In the genomic region with DNA sequence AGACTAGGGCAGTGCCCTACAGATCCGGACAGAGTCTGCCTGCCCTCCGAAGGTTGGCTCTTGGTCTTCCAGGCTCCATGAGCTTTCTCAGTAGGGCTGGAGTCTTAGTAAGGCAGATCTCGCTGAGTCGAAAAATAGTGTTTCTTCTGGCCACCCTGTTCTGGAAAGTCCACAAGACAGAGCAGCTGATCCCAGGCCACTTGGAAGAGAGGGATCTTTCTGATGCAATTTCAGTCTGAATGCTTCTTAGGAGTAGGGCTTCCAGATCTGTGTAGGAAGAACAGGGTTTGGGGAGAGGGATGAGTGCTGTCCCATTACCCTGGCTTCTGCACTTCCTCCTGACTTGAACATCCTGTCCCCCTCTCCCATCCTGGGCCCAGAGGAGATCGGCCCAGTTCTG, we compare ENCODE assay signal across 10 mouse cellular contexts. TPM values are rescaled to one million over a fixed set of nuclear protein-coding genes. Genes with fewer than 3 reads are reported as not detected.
DNase-seq lines count a peak whose midpoint lies in the region; ATAC-seq and TF ChIP-seq lines count a peak whose summit lies in the region.
"Had no signal": no experiment of that assay in that cellular context is flagged by ENCODE, and none has a peak within 500 bp of the region (broad histone marks: within the 10 kb centered on the region; RNA-seq: fewer than 3 reads in every experiment).

Pdzd7 (minus strand) TSS at position 67 of the 400 bp plus-strand sequence.

- TF ChIP-seq CTCF in bone marrow macrophage, adult 2 months (IDR thresholded peaks at IDR 0.05; ENCODE audit: low read depth, low read length), result no peak

- ATAC-seq in heart, embryonic 13.5 days (ENCODE audit: extremely low read depth, insufficient number of reproducible peaks, low FRiP score, low TSS enrichment), result no peak
- no peak for ATAC-seq in hindbrain, embryonic 11.5 days (ENCODE audit: low FRiP score)
- ATAC-seq in midbrain, embryonic 11.5 days (ENCODE audit: low FRiP score), result no peak
- ATAC-seq in CD4-positive, CD25-positive, alpha-beta regulatory T cell, adult 4 months, result no peak

- no peak for DNase-seq in heart, postnatal 14 days
- DNase-seq in hindbrain, embryonic 11.5 days (ENCODE audit: low spot score), result no peak
- no peak for DNase-seq in midbrain, embryonic 11.5 days (ENCODE audit: low spot score, missing footprints)
- DNase-seq in thymus, postnatal 25 days, result no peak
- DNase-seq in thymus, postnatal 4 days, result no peak

- peak within 1 kb of the TSS; percentile 68 for H3K4me3 ChIP-seq in heart, embryonic 13.5 days
- H3K4me3 ChIP-seq in bone marrow macrophage, adult 2 months (ENCODE audit: insufficient read depth, low read length), result peak within 1 kb of the TSS; percentile 67
- peak within 1 kb of the TSS; percentile 46 for H3K4me3 ChIP-seq in hindbrain, embryonic 11.5 days (ENCODE audit: low read depth, low read length)
- H3K4me3 ChIP-seq in midbrain, embryonic 11.5 days (ENCODE audit: low read depth, low read length), result peak within 1 kb of the TSS; percentile 46

- WGBS in heart, embryonic 13.5 days, result 65% methylated on average over 5 of the region's 5 CpGs
- WGBS in hindbrain, embryonic 11.5 days, result 81% methylated on average over 5 of the region's 5 CpGs
- 86% methylated on average over 5 of the region's 5 CpGs for whole genome bisulfite sequencing in midbrain, embryonic 11.5 days

- peaks cover 16% of the 10 kb centered on the region for H3K36me3 ChIP-seq in heart, embryonic 13.5 days
- H3K36me3 ChIP-seq in hindbrain, embryonic 11.5 days (ENCODE audit: control insufficient read depth, insufficient read depth, low read length), result no peaks in the 10 kb centered on the region
- H3K36me3 ChIP-seq in midbrain, embryonic 11.5 days (ENCODE audit: control insufficient read depth, insufficient read depth, low read length), result no peaks in the 10 kb centered on the region

- H3K9ac ChIP-seq in heart, embryonic 13.5 days, result peak within 1 kb of the TSS; percentile 85
- H3K9ac ChIP-seq in hindbrain, embryonic 11.5 days (ENCODE audit: low read depth, low read length), result no peak within 1 kb of the TSS; the same call in 1 of the 2 replicates
- H3K9ac ChIP-seq in midbrain, embryonic 11.5 days (ENCODE audit: low read length), result peak within 1 kb of the TSS; percentile 73

- H3K27me3 ChIP-seq in heart, embryonic 13.5 days (replicated peaks), result peaks cover 64% of the 10 kb centered on the region
- peaks cover 15% of the 10 kb centered on the region for H3K27me3 ChIP-seq in hindbrain, embryonic 11.5 days (ENCODE audit: control insufficient read depth, insufficient read depth, low read length)
- peaks cover 19% of the 10 kb centered on the region for H3K27me3 ChIP-seq in midbrain, embryonic 11.5 days (ENCODE audit: control insufficient read depth, insufficient read depth, low read length)

- no peak within 1 kb of the TSS for H3K27ac ChIP-seq in heart, embryonic 13.5 days (replicated peaks)
- no peak within 1 kb of the TSS for H3K27ac ChIP-seq in bone marrow macrophage, adult 2 months (ENCODE audit: insufficient read depth, low read depth, low read length)
- no peak within 1 kb of the TSS for H3K27ac ChIP-seq in hindbrain, embryonic 11.5 days (ENCODE audit: low read depth, low read length)
- no peak within 1 kb of the TSS for H3K27ac ChIP-seq in midbrain, embryonic 11.5 days (ENCODE audit: low read depth, low read length)

- no peak for TF ChIP-seq POLR2A in bone marrow macrophage, adult 2 months (IDR thresholded peaks at IDR 0.05; ENCODE audit: borderline replicate concordance, low read depth, low read length)

- intact Hi-C loops in heart, postnatal 14 days (cut with DNase I), result no loop called here

- H3K4me2 ChIP-seq in heart, embryonic 13.5 days, result peak within 1 kb of the TSS; percentile 93
- H3K4me2 ChIP-seq in hindbrain, embryonic 11.5 days (replicated peaks; ENCODE audit: low read depth, low read length), result peak within 1 kb of the TSS; percentile 55
- peak within 1 kb of the TSS; percentile 79 for H3K4me2 ChIP-seq in midbrain, embryonic 11.5 days

- peaks cover 28% of the 10 kb centered on the region for H3K4me1 ChIP-seq in heart, embryonic 13.5 days
- peaks cover 19% of the 10 kb centered on the region for H3K4me1 ChIP-seq in bone marrow macrophage, adult 2 months (ENCODE audit: control insufficient read depth, insufficient read depth, low read length)
- peaks cover 8% of the 10 kb centered on the region; the same call in 1 of the 2 replicates for H3K4me1 ChIP-seq in hindbrain, embryonic 11.5 days (replicated peaks; ENCODE audit: control insufficient read depth, insufficient read depth, low read length)
- peaks cover 23% of the 10 kb centered on the region for H3K4me1 ChIP-seq in midbrain, embryonic 11.5 days (ENCODE audit: control insufficient read depth, insufficient read depth, low read length)

- no peaks in the 10 kb centered on the region for H3K9me3 ChIP-seq in heart, embryonic 13.5 days
- H3K9me3 ChIP-seq in hindbrain, embryonic 11.5 days (ENCODE audit: control insufficient read depth, low read length), result no peaks in the 10 kb centered on the region
- H3K9me3 ChIP-seq in midbrain, embryonic 11.5 days (ENCODE audit: control insufficient read depth, low read length), result no peaks in the 10 kb centered on the region
- H3K9me3 ChIP-seq: G1E had no signal

RNA-seq across cellular contexts. Expression of gene Pdzd7, which starts in this region (rescaled TPM):
- 0.15 TPM in 1 of 2 replicates, not detected in the other for polyA plus RNA-seq in heart, embryonic 13.5 days (2015; fragmentation: Nextera tagmentation; extraction: Ambion mirVana)
- under 1 TPM in 1 of 2 experiments, not detected in 1; 0.19 TPM for total RNA-seq in heart, postnatal 14 days (2021)
- polyA plus RNA-seq in bone marrow macrophage, adult 2 months (2012; ENCODE audit: insufficient read depth, insufficient read length, missing spikeins), result not detected in 2 replicates
- polyA plus RNA-seq in hindbrain, embryonic 11.5 days (2014; fragmentation: Nextera tagmentation; extraction: Ambion mirVana), result 0.62 TPM in 1 of 2 replicates, not detected in the other
- polyA plus RNA-seq in midbrain, embryonic 11.5 days (2014; fragmentation: Nextera tagmentation; extraction: Ambion mirVana), result 0.17 and 0.19 TPM in 2 replicates
- polyA plus RNA-seq in CD4-positive, CD25-positive, alpha-beta regulatory T cell, adult 4 months (2017; shearing (Covaris generic)), result not detected
- total RNA-seq: monocyte, adult 5-6 weeks had no signal
